Mouse (Mus musculus) MEL (cell line): ENCODE results near the gene Pbx2. TPM values are rescaled to one million over a fixed set of nuclear protein-coding genes. Genes with fewer than 3 reads are reported as not detected.
A peak's percentile ranks its signal among the peaks of the same experiment; 100 is the strongest.

Experiments used
- DNase-seq: peaks from one replicate; pipeline ENCODE4 v3.0.0; 2011; ENCODE audit warnings: low read depth, low spot score
- H3K27ac ChIP-seq: 2 replicates; pipeline ENCODE4 v1.5.1; 2012; ENCODE audit warnings: low read depth, mild to moderate bottlenecking, control low read depth, low read length, moderate library complexity; ENCODE audit not compliant: control insufficient read depth
- H3K27me3 ChIP-seq, 2 experiments: fragments of 150-350 bp in 1 of 2; sonication (generic) in 1 of 2; 2 replicates each; pipeline ENCODE4 v1.6.1; 2012; ENCODE audit warnings: low read length in 2 of 2, mild to moderate bottlenecking in 2 of 2, improper control_type of control experiment in 1 of 2, moderate library complexity in 1 of 2; ENCODE audit not compliant: insufficient read depth in 2 of 2, control insufficient read depth in 1 of 2
- H3K36me3 ChIP-seq, 2 experiments: 2 replicates each; pipeline ENCODE4 v1.6.1; 2012 to 2014; ENCODE audit warnings: low read length in 2 of 2, improper control_type of control experiment in 1 of 2, inconsistent platforms in 1 of 2, mild to moderate bottlenecking in 1 of 2; ENCODE audit not compliant: insufficient read depth in 2 of 2, control insufficient read depth in 1 of 2
- H3K4me1 ChIP-seq, 2 experiments: fragments of 150-350 bp in 1 of 2; sonication (generic) in 1 of 2; 2 replicates each; pipeline ENCODE4 v1.6.1; 2012; ENCODE audit warnings: low read length in 2 of 2, improper control_type of control experiment in 1 of 2, mild to moderate bottlenecking in 1 of 2; ENCODE audit not compliant: insufficient read depth in 2 of 2, control insufficient read depth in 1 of 2
- H3K4me3 ChIP-seq, 2 experiments: fragments of 150-350 bp in 1 of 2; sonication (generic) in 1 of 2; 2 replicates each; pipeline ENCODE4 v1.5.1; 2012; ENCODE audit warnings: low read depth in 2 of 2, low read length in 2 of 2, mild to moderate bottlenecking in 2 of 2, moderate library complexity in 2 of 2, control low read depth in 1 of 2, improper control_type of control experiment in 1 of 2; ENCODE audit not compliant: control insufficient read depth in 1 of 2, insufficient read depth in 1 of 2
- H3K79me2 ChIP-seq: 2 replicates; pipeline ENCODE4 v1.6.1; 2012; ENCODE audit warnings: mild to moderate bottlenecking, low read length, moderate library complexity; ENCODE audit not compliant: control insufficient read depth, poor library complexity, insufficient read depth
- H3K9ac ChIP-seq: 2 replicates; pipeline ENCODE4 v1.6.1; 2012; ENCODE audit warnings: low read depth, mild to moderate bottlenecking, control low read depth, low read length, moderate library complexity; ENCODE audit not compliant: control insufficient read depth, poor library complexity, severe bottlenecking
- H3K9me3 ChIP-seq: fragments of 150-350 bp; sonication (generic); replicated peaks from 2 replicates; pipeline ENCODE4 v1.6.1; 2012; ENCODE audit warnings: mild to moderate bottlenecking, low read length, improper control_type of control experiment, moderate library complexity; ENCODE audit not compliant: insufficient read depth
- BHLHE40 ChIP-seq: IDR thresholded peaks from 2 replicates; pipeline ENCODE4 v1.6.1; 2012; ENCODE audit warnings: low read depth, mild to moderate bottlenecking, inconsistent platforms, low read length, improper control_type of control experiment, borderline replicate concordance
- CHD1 ChIP-seq: IDR thresholded peaks from 2 replicates; pipeline ENCODE4 v1.6.1; 2012; ENCODE audit warnings: low read depth, mild to moderate bottlenecking, inconsistent platforms, low read length, improper control_type of control experiment
- CHD2 ChIP-seq: IDR thresholded peaks from 2 replicates; pipeline ENCODE4 v1.6.1; 2011; ENCODE audit warnings: low read length, improper control_type of control experiment
- CTCF ChIP-seq, 3 experiments: IDR thresholded peaks in 2 of 3; conservative IDR thresholded peaks in 1 of 3; 2 replicates each; pipeline ENCODE4 v1.5.1; 2011 to 2012; ENCODE audit warnings: low read length in 3 of 3, low read depth in 2 of 3, mild to moderate bottlenecking in 2 of 3, improper control_type of control experiment in 1 of 3, inconsistent platforms in 1 of 3, mixed read lengths in 1 of 3, moderate library complexity in 1 of 3; ENCODE audit not compliant: control insufficient read depth in 1 of 3, insufficient read depth in 1 of 3, poor library complexity in 1 of 3, severe bottlenecking in 1 of 3
- E2F4 ChIP-seq: IDR thresholded peaks from 2 replicates; pipeline ENCODE4 v1.6.1; 2011; ENCODE audit warnings: low read depth, low read length, improper control_type of control experiment, borderline replicate concordance
- ELF1 ChIP-seq: IDR thresholded peaks from 2 replicates; pipeline ENCODE4 v1.6.1; 2014; ENCODE audit warnings: low read depth, mild to moderate bottlenecking, inconsistent platforms, low read length, improper control_type of control experiment, moderate library complexity
- EP300 ChIP-seq, 2 experiments: IDR thresholded peaks; 2 replicates each; pipeline ENCODE4 v1.6.1; 2011; ENCODE audit warnings: improper control_type of control experiment in 2 of 2, low read length in 2 of 2, low read depth in 1 of 2, mild to moderate bottlenecking in 1 of 2
- ETS1 ChIP-seq: IDR thresholded peaks from 2 replicates; pipeline ENCODE4 v1.6.1; 2012; ENCODE audit warnings: low read depth, mild to moderate bottlenecking, inconsistent platforms, low read length, improper control_type of control experiment, moderate library complexity
- GABPA ChIP-seq: IDR thresholded peaks from 2 replicates; pipeline ENCODE4 v1.6.1; 2012; ENCODE audit warnings: low read depth, mild to moderate bottlenecking, inconsistent platforms, low read length, improper control_type of control experiment, moderate library complexity
- GATA1 ChIP-seq: IDR thresholded peaks from 2 replicates; pipeline ENCODE4 v1.6.1; 2011; ENCODE audit warnings: low read depth, low read length, improper control_type of control experiment
- HCFC1 ChIP-seq: IDR thresholded peaks from 2 replicates; pipeline ENCODE4 v1.6.1; 2012; ENCODE audit warnings: low read depth, mild to moderate bottlenecking, inconsistent platforms, low read length, improper control_type of control experiment, moderate library complexity
- KAT2A ChIP-seq: conservative IDR thresholded peaks from 2 replicates; pipeline ENCODE4 v1.6.1; 2012; ENCODE audit warnings: low read depth, low read length, improper control_type of control experiment, inconsistent platforms
- MAFK ChIP-seq: IDR thresholded peaks from 2 replicates; pipeline ENCODE4 v1.6.1; 2011; ENCODE audit warnings: low read depth, mild to moderate bottlenecking, low read length, improper control_type of control experiment, borderline replicate concordance
- MAX ChIP-seq: IDR thresholded peaks from 2 replicates; pipeline ENCODE4 v1.6.1; 2011; ENCODE audit warnings: low read length, improper control_type of control experiment
- MAZ ChIP-seq: IDR thresholded peaks from 2 replicates; pipeline ENCODE4 v1.6.1; 2012; ENCODE audit warnings: low read depth, mild to moderate bottlenecking, inconsistent platforms, low read length, improper control_type of control experiment
- MEF2A ChIP-seq: IDR thresholded peaks from 2 replicates; pipeline ENCODE4 v1.6.1; 2014; ENCODE audit warnings: low read depth, mild to moderate bottlenecking, inconsistent platforms, low read length, improper control_type of control experiment; ENCODE audit not compliant: poor library complexity, insufficient replicate concordance, severe bottlenecking; ENCODE audit errors: extremely low read depth
- MXI1 ChIP-seq: IDR thresholded peaks from 2 replicates; pipeline ENCODE4 v1.6.1; 2011; ENCODE audit warnings: mild to moderate bottlenecking, low read depth, low read length, improper control_type of control experiment
- MYC ChIP-seq: IDR thresholded peaks from 2 replicates; pipeline ENCODE4 v1.6.1; 2011; ENCODE audit warnings: low read depth, mild to moderate bottlenecking, low read length, improper control_type of control experiment, moderate library complexity
- NELFE ChIP-seq: IDR thresholded peaks from 2 replicates; pipeline ENCODE4 v1.6.1; 2011; ENCODE audit warnings: low read depth, low read length, improper control_type of control experiment
- NRF1 ChIP-seq: IDR thresholded peaks from 2 replicates; pipeline ENCODE4 v1.6.1; 2014; ENCODE audit warnings: low read depth, mild to moderate bottlenecking, inconsistent platforms, low read length, improper control_type of control experiment, moderate library complexity; ENCODE audit not compliant: poor library complexity, insufficient read depth, severe bottlenecking
- POLR2A ChIP-seq, 2 experiments: IDR thresholded peaks; 2 replicates each; pipeline ENCODE4 v1.6.1; 2011 to 2012; ENCODE audit warnings: low read length in 2 of 2, mild to moderate bottlenecking in 2 of 2, control low read depth in 1 of 2, improper control_type of control experiment in 1 of 2, low read depth in 1 of 2, moderate library complexity in 1 of 2; ENCODE audit not compliant: control insufficient read depth in 1 of 2, insufficient read depth in 1 of 2, poor library complexity in 1 of 2
- POLR2AphosphoS2 ChIP-seq: IDR thresholded peaks from 2 replicates; pipeline ENCODE4 v1.6.1; 2011; ENCODE audit warnings: low read length, improper control_type of control experiment
- POLR2AphosphoS5 ChIP-seq: IDR thresholded peaks from 2 replicates; pipeline ENCODE4 v1.6.1; 2012; ENCODE audit warnings: low read depth, borderline replicate concordance, mild to moderate bottlenecking, inconsistent platforms, low read length, moderate library complexity, mixed read lengths
- RCOR1 ChIP-seq: IDR thresholded peaks from 2 replicates; pipeline ENCODE4 v1.6.1; 2012; ENCODE audit warnings: low read depth, mild to moderate bottlenecking, inconsistent platforms, low read length, improper control_type of control experiment
- SMC3 ChIP-seq: IDR thresholded peaks from 2 replicates; pipeline ENCODE4 v1.6.1; 2011; ENCODE audit warnings: low read depth, low read length, improper control_type of control experiment
- TAL1 ChIP-seq: IDR thresholded peaks from 2 replicates; pipeline ENCODE4 v1.6.1; 2012; ENCODE audit warnings: mild to moderate bottlenecking, inconsistent platforms, low read length, moderate library complexity, mixed read lengths
- TBP ChIP-seq: IDR thresholded peaks from 2 replicates; pipeline ENCODE4 v1.8.0; 2011; ENCODE audit warnings: low read depth, low read length, improper control_type of control experiment
- UBTF ChIP-seq: IDR thresholded peaks from 2 replicates; pipeline ENCODE4 v1.6.1; 2012; ENCODE audit warnings: low read depth, mild to moderate bottlenecking, inconsistent platforms, low read length, improper control_type of control experiment, moderate library complexity, borderline replicate concordance; ENCODE audit not compliant: insufficient read depth
- USF1 ChIP-seq: IDR thresholded peaks from 2 replicates; pipeline ENCODE4 v1.6.1; 2014; ENCODE audit warnings: low read depth, mild to moderate bottlenecking, inconsistent platforms, low read length, improper control_type of control experiment, moderate library complexity
- USF2 ChIP-seq, 2 experiments: IDR thresholded peaks; 2 replicates each; pipeline ENCODE4 v1.6.1; 2011 to 2012; ENCODE audit warnings: improper control_type of control experiment in 2 of 2, low read length in 2 of 2, borderline replicate concordance in 1 of 2, inconsistent platforms in 1 of 2, low read depth in 1 of 2, mild to moderate bottlenecking in 1 of 2; ENCODE audit not compliant: insufficient read depth in 1 of 2
- ZC3H11A ChIP-seq: IDR thresholded peaks from 2 replicates; pipeline ENCODE4 v1.6.1; 2012; ENCODE audit warnings: low read depth, mild to moderate bottlenecking, inconsistent platforms, low read length, improper control_type of control experiment
- ZKSCAN1 ChIP-seq: IDR thresholded peaks from 2 replicates; pipeline ENCODE4 v1.6.1; 2012; ENCODE audit warnings: low read depth, mild to moderate bottlenecking, inconsistent platforms, low read length, improper control_type of control experiment, moderate library complexity
- ZNF384 ChIP-seq: IDR thresholded peaks from 2 replicates; pipeline ENCODE4 v1.6.1; 2012; ENCODE audit warnings: low read depth, mild to moderate bottlenecking, inconsistent platforms, low read length, improper control_type of control experiment
- polyA plus RNA-seq, 2 experiments: library from polyadenylated mRNA; stranded (reverse) in 1 of 2; unstranded in 1 of 2; fragments of >175 nt in 1 of 2; fragments of >200 nt in 1 of 2; gene quantifications; 2 replicates each; pipeline versions ENCODE4 v1.2.1 to v1.2.4; 2012; ENCODE audit warnings: low replicate concordance in 2 of 2, low read depth in 1 of 2; ENCODE audit not compliant: insufficient read length in 2 of 2, insufficient read depth in 1 of 2, missing spikeins in 1 of 2
- total RNA-seq: library from RNA; depleted of rRNA; stranded (reverse); fragments of 300-350 nt; gene quantifications from 2 replicates; pipeline ENCODE4 v1.2.3, GENCODE M21; 2012

The Pbx2 gene
- total and polyA plus RNA-seq, 3 experiments: 40.3 to 76.7 TPM; not detected in 1

- TF ChIP-seq NELFE (no peak; the same call in 1 of the 2 replicates), POLR2A (IDR thresholded peaks at IDR 0.05; ENCODE audit: control insufficient read depth in 1 of 2, insufficient read depth in 1 of 2, low read depth in 1 of 2, low read length in 2 of 2, poor library complexity in 1 of 2) (peak in 1 of 2 experiments; percentile 65; a peak in 2 of 4 replicates), POLR2AphosphoS5 (no peak), ZKSCAN1 (no peak), ELF1 (peak; percentile 81), POLR2AphosphoS2 (no peak), ZNF384 (peak; percentile 96), RCOR1 (no peak), TAL1 (no peak), MAFK (no peak)
Measured at GRCm38 (mm10) chr17:34603375-34604060, 12.5 kb downstream of the Pbx2 start, which contains the start of gene Rnf5 (continued).

GRCm38 (mm10) chr17:34604061-34604508, 13.0 kb downstream of the Pbx2 start, which contains the start of gene Agpat1:
Gene Agpat1 (plus strand): TSS chr17:34604262.
- Histone ChIP-seq H3K79me2 (peaks cover 51% of the 10 kb centered on the region), H3K36me3 (peaks cover 0 to 10% of the 10 kb centered on the region in 2 experiments; a peak in 2 of 4 replicates), H3K4me1 (peaks cover 6 to 26% of the 10 kb centered on the region in 2 experiments; a peak in 3 of 4 replicates), H3K9ac (peak within 1 kb of the TSS; percentile 98), H3K4me3 (peak within 1 kb of the TSS; percentile 95 to 99), H3K27ac (peak within 1 kb of the TSS; percentile 87), H3K9me3 (no peaks in the 10 kb centered on the region), H3K27me3 (no peaks in the 10 kb centered on the region)
- peak; percentile 99 for DNase-seq
- TF ChIP-seq USF2 (IDR thresholded peaks at IDR 0.05; ENCODE audit: borderline replicate concordance in 1 of 2, insufficient read depth in 1 of 2, low read depth in 1 of 2, low read length in 2 of 2) (no peak), CHD1 (no peak), GATA1 (no peak), E2F4 (no peak), POLR2AphosphoS2 (peak; percentile 85; the same call in 1 of the 2 replicates), TAL1 (no peak), KAT2A (no peak; the same call in 1 of the 2 replicates), HCFC1 (peak; percentile 72), ZKSCAN1 (no peak), MAX (no peak), EP300 (IDR thresholded peaks at IDR 0.05; ENCODE audit: low read depth in 1 of 2, low read length in 2 of 2) (no peak), MEF2A (no peak), CHD2 (no peak), MAFK (no peak), NRF1 (no peak), GABPA (no peak), MAZ (peak; percentile 56; the same call in 1 of the 2 replicates), RCOR1 (no peak), MYC (no peak), ETS1 (peak; percentile 36; the same call in 1 of the 2 replicates), USF1 (no peak), TBP (peak; percentile 68), CTCF (IDR thresholded peaks at IDR 0.05 in 2 of 3, conservative IDR thresholded peaks at IDR 0.05 in 1 of 3; ENCODE audit: control insufficient read depth in 1 of 3, insufficient read depth in 1 of 3, low read depth in 2 of 3, low read length in 3 of 3, poor library complexity in 1 of 3, severe bottlenecking in 1 of 3) (no peak), UBTF (no peak), BHLHE40 (no peak), MXI1 (no peak), ZC3H11A (no peak), SMC3 (no peak)
